In the genomic region with DNA sequence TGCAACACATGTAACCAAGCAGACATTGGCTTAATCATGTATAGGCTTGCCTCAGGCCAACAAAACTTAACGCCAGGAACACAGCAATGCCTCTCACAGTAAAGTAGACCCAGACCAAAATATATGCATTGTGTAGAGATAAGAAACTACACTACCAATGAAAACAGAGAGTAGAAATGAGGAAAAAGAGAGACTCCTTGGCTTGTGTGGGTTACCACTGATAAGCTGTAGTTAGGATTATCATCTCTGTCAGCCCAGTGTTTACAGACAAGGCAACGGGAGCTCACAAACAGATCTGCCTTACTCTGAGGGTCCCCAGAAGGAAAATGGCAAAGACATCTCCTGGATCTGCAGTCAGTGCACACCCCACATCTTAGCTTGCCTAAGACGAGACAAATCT, we compare ENCODE assay signal across 20 mouse cellular contexts. TPM values are rescaled to one million over a fixed set of nuclear protein-coding genes. Genes with fewer than 3 reads are reported as not detected.
DNase-seq lines count a peak whose midpoint lies in the region; ATAC-seq and TF ChIP-seq lines count a peak whose summit lies in the region.
"Had no signal": no experiment of that assay in that cellular context is flagged by ENCODE, and none has a peak within 500 bp of the region (broad histone marks: within the 10 kb centered on the region; RNA-seq: fewer than 3 reads in every experiment).

No protein-coding gene starts in this region.

- no peaks in the 10 kb centered on the region for H3K36me3 ChIP-seq in forebrain, embryonic 16.5 days (ENCODE audit: control insufficient read depth, insufficient read depth)
- no peaks in the 10 kb centered on the region for H3K36me3 ChIP-seq in forebrain, embryonic 13.5 days (ENCODE audit: poor library complexity, severe bottlenecking)
- H3K36me3 ChIP-seq in MEL (ENCODE audit: control insufficient read depth in 1 of 2, insufficient read depth in 2 of 2, low read length in 2 of 2): peaks cover 0 to 17% of the 10 kb centered on the region in 2 experiments; a peak in 2 of 4 replicates
- no peaks in the 10 kb centered on the region for H3K36me3 ChIP-seq in liver, embryonic 14.5 days (replicated peaks; ENCODE audit: control insufficient read depth, insufficient read depth, low read depth)
- H3K36me3 ChIP-seq: embryonic facial prominence, embryonic 13.5 days; heart, embryonic 12.5 days; hindbrain, embryonic 15.5 days had no signal

- no peak for TF ChIP-seq RAD21 in MEL (IDR thresholded peaks at IDR 0.05; ENCODE audit: low read depth, low read length)

- no peaks in the 10 kb centered on the region for H3K9me3 ChIP-seq in forebrain, embryonic 16.5 days (ENCODE audit: control insufficient read depth, low read length)
- no peaks in the 10 kb centered on the region for H3K9me3 ChIP-seq in forebrain, embryonic 13.5 days (replicated peaks)
- H3K9me3 ChIP-seq in MEL (replicated peaks; ENCODE audit: insufficient read depth, low read length): no peaks in the 10 kb centered on the region
- no peaks in the 10 kb centered on the region for H3K9me3 ChIP-seq in liver, embryonic 14.5 days (ENCODE audit: control insufficient read depth, low read length)
- H3K9me3 ChIP-seq: embryonic facial prominence, embryonic 13.5 days; heart, embryonic 12.5 days; hindbrain, embryonic 15.5 days had no signal

- no peaks in the 10 kb centered on the region for H3K79me2 ChIP-seq in MEL (ENCODE audit: control insufficient read depth, insufficient read depth, low read length, poor library complexity)

- no peaks in the 10 kb centered on the region for H3K27me3 ChIP-seq in forebrain, embryonic 16.5 days (replicated peaks; ENCODE audit: control insufficient read depth, insufficient read depth, low read length)
- no peaks in the 10 kb centered on the region for H3K27me3 ChIP-seq in forebrain, embryonic 13.5 days
- H3K27me3 ChIP-seq in MEL (ENCODE audit: control insufficient read depth in 1 of 2, insufficient read depth in 2 of 2, low read length in 2 of 2): no peaks in the 10 kb centered on the region
- H3K27me3 ChIP-seq in liver, embryonic 14.5 days (ENCODE audit: control insufficient read depth, insufficient read depth, low read length): no peaks in the 10 kb centered on the region; the same call in 1 of the 2 replicates
- H3K27me3 ChIP-seq: embryonic facial prominence, embryonic 13.5 days; heart, embryonic 12.5 days; hindbrain, embryonic 15.5 days had no signal

- ATAC-seq in forebrain, embryonic 16.5 days: no peak
- ATAC-seq in forebrain, embryonic 13.5 days: no peak
- peak; percentile 81 for ATAC-seq in liver, embryonic 14.5 days (ENCODE audit: insufficient read depth)
- peak; percentile 22 for ATAC-seq in megakaryocyte progenitor cell, adult 5-6 weeks (replicated peaks; ENCODE audit: poor library complexity)

- DNase-seq in MEL (ENCODE audit: low read depth, low spot score): peak; percentile 66
- DNase-seq in liver, embryonic 14.5 days (ENCODE audit: low read depth in 3 of 3, low spot score in 3 of 3): peak in 2 of 3 experiments; percentile 9 to 19
- DNase-seq in spleen, postnatal 36 days (ENCODE audit: low spot score in 2 of 2): no peak
- DNase-seq in retina, postnatal 1 day: no peak
- DNase-seq in heart, postnatal 4 days: no peak
- DNase-seq: adrenal gland, postnatal 10 days; cerebellum, adult 11-12 months; cerebellum, adult 9-10 months; cerebellum, postnatal 36 days; gastrocnemius, adult 2 months; gastrocnemius, postnatal 25 days had no signal

- peak overlapping the region; percentile 8; the same call in 1 of the 2 replicates for H3K27ac ChIP-seq in forebrain, embryonic 16.5 days (ENCODE audit: low read length)
- no peak overlapping the region for H3K27ac ChIP-seq in forebrain, embryonic 13.5 days
- H3K27ac ChIP-seq in MEL (ENCODE audit: control insufficient read depth, low read depth, low read length): peak overlapping the region; percentile 53
- H3K27ac ChIP-seq in liver, embryonic 14.5 days: no peak overlapping the region; the same call in 1 of the 2 replicates
- H3K27ac ChIP-seq: embryonic facial prominence, embryonic 13.5 days; gastrocnemius, adult 2 months; hindbrain, embryonic 15.5 days had no signal

- peaks cover 13% of the 10 kb centered on the region for H3K4me1 ChIP-seq in forebrain, embryonic 16.5 days (replicated peaks; ENCODE audit: control insufficient read depth, insufficient read depth, low read length)
- H3K4me1 ChIP-seq in forebrain, embryonic 13.5 days: peaks cover 32% of the 10 kb centered on the region
- H3K4me1 ChIP-seq in MEL (ENCODE audit: control insufficient read depth in 1 of 2, insufficient read depth in 2 of 2, low read length in 2 of 2): peaks cover 13 to 24% of the 10 kb centered on the region in 2 experiments
- peaks cover 22 to 34% of the 10 kb centered on the region in 2 experiments for H3K4me1 ChIP-seq in liver, embryonic 14.5 days (replicated peaks; ENCODE audit: control insufficient read depth in 2 of 2, insufficient read depth in 2 of 2, low read length in 1 of 2)

- TF ChIP-seq EP300 in MEL (IDR thresholded peaks at IDR 0.05; ENCODE audit: low read depth in 1 of 2, low read length in 2 of 2): peak; percentile 88 to 95
- TF ChIP-seq EP300 in liver, embryonic 14.5 days (IDR thresholded peaks at IDR 0.05; ENCODE audit: low read depth): peak; percentile 69

- TF ChIP-seq POLR2A in MEL (IDR thresholded peaks at IDR 0.05; ENCODE audit: control insufficient read depth in 1 of 2, insufficient read depth in 1 of 2, low read depth in 1 of 2, low read length in 2 of 2, poor library complexity in 1 of 2): no peak

- H3K4me3 ChIP-seq in forebrain, embryonic 16.5 days (replicated peaks; ENCODE audit: low read length): no peak overlapping the region
- H3K4me3 ChIP-seq in forebrain, embryonic 13.5 days: no peak overlapping the region
- 0 out of 4 replicates have a peak overlapping the region, but pooled peaks of 1 of the 2 experiments have one; percentile 2 for H3K4me3 ChIP-seq in MEL (ENCODE audit: control insufficient read depth in 1 of 2, insufficient read depth in 1 of 2, low read depth in 2 of 2, low read length in 2 of 2)
- H3K4me3 ChIP-seq in liver, embryonic 14.5 days (ENCODE audit: insufficient read depth in 1 of 2, low read depth in 2 of 2, low read length in 2 of 2): no peak overlapping the region
- H3K4me3 ChIP-seq: embryonic facial prominence, embryonic 13.5 days; gastrocnemius, adult 2 months; heart, embryonic 12.5 days; hindbrain, embryonic 15.5 days had no signal

- TF ChIP-seq CTCF in MEL (IDR thresholded peaks at IDR 0.05 in 2 of 3, conservative IDR thresholded peaks at IDR 0.05 in 1 of 3; ENCODE audit: control insufficient read depth in 1 of 3, insufficient read depth in 1 of 3, low read depth in 2 of 3, low read length in 3 of 3, poor library complexity in 1 of 3, severe bottlenecking in 1 of 3): no peak
- TF ChIP-seq CTCF in liver, embryonic 14.5 days (IDR thresholded peaks at IDR 0.05; ENCODE audit: low read depth): no peak

- 68% methylated on average over 3 of the region's 3 CpGs for WGBS in forebrain, embryonic 16.5 days
- whole genome bisulfite sequencing in forebrain, embryonic 13.5 days: 80% methylated on average over 3 of the region's 3 CpGs
- 7% methylated on average over 3 of the region's 3 CpGs for WGBS in liver, embryonic 14.5 days (ENCODE audit: insufficient replicate concordance)

- H3K9ac ChIP-seq in forebrain, embryonic 16.5 days (replicated peaks; ENCODE audit: low read depth, low read length): no peak overlapping the region
- H3K9ac ChIP-seq in forebrain, embryonic 13.5 days: no peak overlapping the region
- peak overlapping the region; percentile 18; the same call in 1 of the 2 replicates for H3K9ac ChIP-seq in MEL (ENCODE audit: control insufficient read depth, low read depth, low read length, poor library complexity, severe bottlenecking)
- no peak overlapping the region for H3K9ac ChIP-seq in liver, embryonic 14.5 days (replicated peaks)
- H3K9ac ChIP-seq: embryonic facial prominence, embryonic 13.5 days; heart, embryonic 12.5 days; hindbrain, embryonic 15.5 days had no signal

- H3K4me2 ChIP-seq in forebrain, embryonic 16.5 days (ENCODE audit: low read length): no peak overlapping the region
- H3K4me2 ChIP-seq in forebrain, embryonic 13.5 days: no peak overlapping the region
- peak overlapping the region; percentile 33 for H3K4me2 ChIP-seq in liver, embryonic 14.5 days (ENCODE audit: low read depth)
- H3K4me2 ChIP-seq: embryonic facial prominence, embryonic 13.5 days; heart, embryonic 12.5 days; hindbrain, embryonic 15.5 days had no signal

TF ChIP-seq in MEL, 35 proteins besides CTCF, POLR2A, EP300 and RAD21 (continues in another document):
- TF ChIP-seq CHD2 (IDR thresholded peaks at IDR 0.05; ENCODE audit: low read length) (no peak), JUND (IDR thresholded peaks at IDR 0.05; ENCODE audit: low read depth, low read length) (no peak), ETS1 (IDR thresholded peaks at IDR 0.05; ENCODE audit: low read depth, low read length) (peak; percentile 87), KAT2A (conservative IDR thresholded peaks at IDR 0.05; ENCODE audit: low read depth, low read length) (no peak), MAZ (IDR thresholded peaks at IDR 0.05; ENCODE audit: low read depth, low read length) (no peak; the same call in 1 of the 2 replicates)

RNA-seq across cellular contexts. Expression of a gene that starts 2.9 kb away (rescaled TPM):
- polyA plus RNA-seq in forebrain, embryonic 16.5 days (2015; fragmentation: Nextera tagmentation; extraction: Ambion mirVana): 1.1 and 1.3 TPM in 2 replicates
- polyA plus RNA-seq in forebrain, embryonic 13.5 days (2015; fragmentation: Nextera tagmentation; extraction: Ambion mirVana): 2.2 and 3.1 TPM in 2 replicates
- total RNA-seq in MEL (2012; rRNA removed): not detected in 2 replicates
- not detected for polyA plus RNA-seq in MEL (2012; ENCODE audit: insufficient read depth in 1 of 2, insufficient read length in 2 of 2, low read depth in 1 of 2, low replicate concordance in 2 of 2, missing spikeins in 1 of 2)
- polyA plus RNA-seq in liver, embryonic 14.5 days (2012; rRNA removed): 0.30 and 0.48 TPM in 2 replicates
- polyA plus RNA-seq in liver, embryonic 14.5 days (2014; fragmentation: Nextera tagmentation; extraction: Ambion mirVana): 0.23 TPM in 1 of 2 replicates, not detected in the other
- not detected in 2 replicates for total RNA-seq in megakaryocyte progenitor cell, adult 5-6 weeks (2015)
- total RNA-seq in megakaryocyte progenitor cell, adult 5-6 weeks (2017): not detected in 2 replicates
- total RNA-seq in heart, postnatal 4 days (2021): under 1 TPM in 1 of 2 experiments, not detected in 1; 0.60 TPM
- total RNA-seq: gastrocnemius, adult 2 months; gastrocnemius, postnatal 25 days; heart, adult 8-10 months; heart, postnatal 25 days had no signal

RNA-seq across cellular contexts. Expression of a gene that starts 25.0 kb away (rescaled TPM):
- 1.3 and 1.7 TPM in 2 replicates for polyA plus RNA-seq in forebrain, embryonic 16.5 days (2015; fragmentation: Nextera tagmentation; extraction: Ambion mirVana)
- polyA plus RNA-seq in forebrain, embryonic 13.5 days (2015; fragmentation: Nextera tagmentation; extraction: Ambion mirVana): 1.1 and 1.2 TPM in 2 replicates
- total RNA-seq in MEL (2012; rRNA removed): not detected in 2 replicates
- not detected for polyA plus RNA-seq in MEL (2012; ENCODE audit: insufficient read depth in 1 of 2, insufficient read length in 2 of 2, low read depth in 1 of 2, low replicate concordance in 2 of 2, missing spikeins in 1 of 2)
- polyA plus RNA-seq in liver, embryonic 14.5 days (2012; rRNA removed): 0.13 and 0.18 TPM in 2 replicates
- 0.04 and 0.27 TPM in 2 replicates for polyA plus RNA-seq in liver, embryonic 14.5 days (2014; fragmentation: Nextera tagmentation; extraction: Ambion mirVana)
- 0.07 TPM in 1 of 2 replicates, not detected in the other for total RNA-seq in megakaryocyte progenitor cell, adult 5-6 weeks (2015)
- not detected in 2 replicates for total RNA-seq in megakaryocyte progenitor cell, adult 5-6 weeks (2017)
- 10 to 100 TPM; 14.8 to 14.9 TPM for total RNA-seq in heart, postnatal 4 days (2021)
- total RNA-seq: granulocyte monocyte progenitor cell, adult 5-6 weeks had no signal

Comparison
In these comparisons a context has a peak if more than half of its experiments do, and no peak if none do; other contexts are left out.
1. H3K27ac ChIP-seq: peak in forebrain, embryonic 16.5 days (single experiment) and MEL (single experiment); none in forebrain, embryonic 13.5 days (single experiment) and liver, embryonic 14.5 days (single experiment).
2. ATAC-seq: peak in liver, embryonic 14.5 days (single experiment) and megakaryocyte progenitor cell, adult 5-6 weeks (single experiment); none in forebrain, embryonic 16.5 days (single experiment) and forebrain, embryonic 13.5 days (single experiment).
3. DNase-seq: peak in MEL (single experiment) and liver, embryonic 14.5 days (2 of 3); none in spleen, postnatal 36 days (0 of 2), retina, postnatal 1 day (single experiment) and heart, postnatal 4 days (single experiment).